Mouse (Mus musculus) lung, adult 2 months (tissue): ENCODE results near the gene Sbpl. TPM values are rescaled to one million over a fixed set of nuclear protein-coding genes. Genes with fewer than 3 reads are reported as not detected.
"Not testable (repeated sequence)": the region's sequence is repeated elsewhere in the genome, so short reads cannot be mapped to it uniquely, and the experiment has no call there.

ENCODE experiments used
- DNase-seq: peaks from one replicate; pipeline ENCODE4 v3.0.0; 2022
- H3K4me1 ChIP-seq: fragments of 200-500 bp; 2 replicates; pipeline ENCODE4 v1.6.1; 2011; ENCODE audit warnings: low read length; ENCODE audit not compliant: control insufficient read depth, insufficient read depth
- H3K4me3 ChIP-seq: fragments of 200-500 bp; replicated peaks from 2 replicates; pipeline ENCODE3; 2011; ENCODE audit warnings: low read depth, mild to moderate bottlenecking, control low read depth, low read length; ENCODE audit errors: extremely low read depth
- CTCF ChIP-seq: fragments of 200-500 bp; IDR thresholded peaks from 2 replicates; pipeline ENCODE4 v1.5.1; 2011; ENCODE audit warnings: mild to moderate bottlenecking, low read length, control low read depth; ENCODE audit not compliant: insufficient read depth
- POLR2A ChIP-seq: fragments of 200-500 bp; IDR thresholded peaks from 2 replicates; pipeline ENCODE4 v1.6.1; 2011; ENCODE audit warnings: low read depth, mild to moderate bottlenecking, control low read depth, low read length, borderline replicate concordance; ENCODE audit errors: extremely low read depth
- WGBS: fragments of 180-500 bp; shearing (Covaris S2); methylation state at CpG from one replicate; pipeline ENCODE4 v1.1.7; 2018; 5-methylcytosine and 5-hydroxymethylcytosine counted together
- polyA plus RNA-seq: library from polyadenylated mRNA; depleted of rRNA; stranded (reverse); fragments of >200 nt; gene quantifications from 2 replicates; pipeline ENCODE4 v1.2.3, GENCODE M21; 2012

Gene Sbpl
- polyA plus RNA-seq, 1 experiment = not detected

GRCm38 (mm10) chr17:23965805-23966425, 10.8 kb upstream of the Sbpl start:
- Histone ChIP-seq H3K4me3 (no peak overlapping the region), H3K4me1 (no peaks in the 10 kb centered on the region)
- no peak for DNase-seq
- no peak for TF ChIP-seq CTCF
- TF ChIP-seq POLR2A = no peak
- 37% methylated on average over 6 of the region's 6 CpGs for WGBS

- H3K4me1 ChIP-seq = no peaks in the 10 kb centered on the region
- 54% methylated on average over 4 of the region's 4 CpGs for WGBS
- TF ChIP-seq POLR2A = no peak
- TF ChIP-seq CTCF = no peak
- no peak for DNase-seq
- no peak overlapping the region for H3K4me3 ChIP-seq
Observed at GRCm38 (mm10) chr17:23961573-23962122, 6.6 kb upstream of the Sbpl start.

GRCm38 (mm10) chr17:23960084-23960738, 5.1 kb upstream of the Sbpl start:
- no peak for TF ChIP-seq POLR2A
- peak; percentile 99 for TF ChIP-seq CTCF
- peak; percentile 58 for DNase-seq
- Histone ChIP-seq H3K4me1 (no peaks in the 10 kb centered on the region), H3K4me3 (no peak overlapping the region)
- WGBS = 36% methylated on average over 3 of the region's 3 CpGs

DNA sequence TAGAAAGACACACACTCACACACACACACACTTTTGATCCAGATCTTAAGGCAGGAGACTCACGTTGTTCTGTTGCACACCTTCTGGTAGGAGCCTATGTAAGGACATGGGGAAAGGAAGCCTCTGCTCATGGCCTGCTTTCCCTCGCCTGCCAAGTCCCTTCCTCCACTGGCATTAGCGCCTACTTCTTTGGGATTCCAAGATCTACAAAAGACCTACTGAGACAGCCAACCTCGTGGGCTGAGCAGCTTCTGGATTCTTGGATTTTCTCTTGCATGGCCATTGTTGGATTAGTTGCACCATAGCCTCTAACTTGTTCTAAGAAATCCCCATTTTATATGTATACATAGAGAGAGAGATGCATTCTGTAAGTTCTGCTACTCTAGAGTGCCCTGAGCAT, 4.2 kb downstream of the Sbpl start:
- DNase-seq, H3K4me1 ChIP-seq, H3K4me3 ChIP-seq: not testable (repeated sequence)
- WGBS = 63% methylated on average over 4 of the region's 4 CpGs

DNA sequence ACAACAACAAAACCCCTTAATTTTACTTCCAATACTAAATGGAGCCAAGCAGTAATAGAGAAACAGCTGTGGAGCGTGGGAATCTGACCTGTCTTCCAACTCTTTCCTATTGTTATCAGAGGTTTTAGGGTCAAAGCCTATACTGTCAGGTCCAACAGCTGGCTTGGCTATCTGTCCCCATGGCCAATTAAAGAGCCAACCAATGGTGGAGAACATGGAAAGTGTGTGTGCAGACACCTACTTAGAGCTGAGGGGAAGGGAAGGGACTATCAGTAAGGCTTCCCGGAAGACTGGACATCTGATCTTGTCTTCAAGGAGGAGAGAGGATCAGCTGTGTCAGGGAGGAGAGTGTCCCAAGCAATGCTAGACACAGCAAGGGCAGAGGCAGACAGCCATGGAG, 6.0 kb downstream of the Sbpl start:
- TF ChIP-seq CTCF = no peak
- DNase-seq = no peak
- no peaks in the 10 kb centered on the region for H3K4me1 ChIP-seq
- H3K4me3 ChIP-seq = no peak overlapping the region
- WGBS = 73% methylated on average over 2 of the region's 2 CpGs

DNA sequence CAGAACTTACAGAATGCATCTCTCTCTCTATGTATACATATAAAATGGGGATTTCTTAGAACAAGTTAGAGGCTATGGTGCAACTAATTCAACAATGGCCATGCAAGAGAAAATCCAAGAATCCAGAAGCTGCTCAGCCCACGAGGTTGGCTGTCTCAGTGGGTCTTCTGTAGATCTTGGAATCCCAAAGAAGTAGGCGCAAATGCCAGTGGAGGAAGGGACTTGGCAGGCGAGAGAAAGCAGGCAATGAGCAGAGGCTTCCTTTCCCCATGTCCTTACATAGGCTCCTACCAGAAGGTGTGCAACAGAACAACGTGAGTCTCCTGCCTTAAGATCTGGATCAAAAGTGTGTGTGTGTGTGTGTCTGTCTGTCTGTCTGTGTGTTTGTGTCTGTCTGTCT, 7.6 kb downstream of the Sbpl start:
- not testable (repeated sequence) for DNase-seq, H3K4me1 ChIP-seq, H3K4me3 ChIP-seq
- WGBS = 79% methylated on average over 4 of the region's 4 CpGs

DNA sequence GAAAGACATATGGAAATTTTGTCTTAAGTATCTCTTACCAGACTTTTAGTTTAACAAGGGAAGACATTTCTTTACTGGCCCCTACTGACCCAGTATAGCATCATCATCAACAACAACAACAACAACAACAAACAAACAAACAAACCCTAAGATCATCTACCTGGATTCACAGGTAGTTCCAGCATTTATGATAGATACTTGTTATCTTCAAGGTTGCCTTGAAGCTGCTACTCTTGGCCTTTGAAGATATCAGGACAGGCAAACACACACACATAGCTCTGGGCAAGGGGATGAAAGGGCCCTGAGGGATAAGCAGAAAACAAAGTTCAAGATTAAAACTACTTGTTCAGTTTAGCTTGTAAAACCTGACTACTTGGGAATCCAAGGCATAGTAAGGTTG, 13.7 kb downstream of the Sbpl start, which contains the start of gene Sbp:
Sbp (plus strand) TSS at position 301 of the 400 bp plus-strand sequence.
- DNase-seq = no peak
- H3K4me1 ChIP-seq = no peaks in the 10 kb centered on the region
- TF ChIP-seq CTCF = no peak
- no peak for TF ChIP-seq POLR2A
- H3K4me3 ChIP-seq = no peak within 1 kb of the TSS

GRCm38 (mm10) chr17:23931157-23931556, 23.9 kb downstream of the Sbpl start:
- no peak for TF ChIP-seq CTCF
- no peak for TF ChIP-seq POLR2A
- no peaks in the 10 kb centered on the region for H3K4me1 ChIP-seq
- 48% methylated on average over 5 of the region's 5 CpGs for WGBS
- no peak overlapping the region for H3K4me3 ChIP-seq
- no peak for DNase-seq

DNA sequence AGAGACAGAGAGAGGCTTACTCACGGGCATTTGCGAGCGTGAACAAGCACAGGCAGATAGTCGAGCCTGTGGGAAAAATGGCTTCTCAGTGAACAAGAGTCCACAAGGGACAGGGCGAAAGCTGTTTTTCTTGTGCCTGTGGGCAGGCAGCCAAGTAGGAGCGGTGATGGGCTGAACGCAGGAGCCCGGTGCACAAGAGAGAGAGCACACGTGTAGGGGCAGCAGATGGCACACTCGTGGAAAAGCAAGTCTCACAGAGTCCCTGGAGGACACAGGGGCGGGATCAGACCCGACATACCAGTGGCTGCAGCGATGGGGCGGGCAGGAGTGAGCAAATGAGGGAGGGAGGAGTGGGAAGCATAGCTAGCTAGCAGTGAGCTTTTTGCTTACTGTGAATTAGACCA, 30.0 kb downstream of the Sbpl start:
- no peak for DNase-seq
- Histone ChIP-seq H3K4me1 (peaks cover 4% of the 10 kb centered on the region; the same call in 1 of the 2 replicates), H3K4me3 (peak overlapping the region; percentile 37)
- peak; percentile 26; the same call in 1 of the 2 replicates for TF ChIP-seq POLR2A
- no peak for TF ChIP-seq CTCF
- WGBS = under 1% methylated on average over 14 of the region's 14 CpGs

DNA sequence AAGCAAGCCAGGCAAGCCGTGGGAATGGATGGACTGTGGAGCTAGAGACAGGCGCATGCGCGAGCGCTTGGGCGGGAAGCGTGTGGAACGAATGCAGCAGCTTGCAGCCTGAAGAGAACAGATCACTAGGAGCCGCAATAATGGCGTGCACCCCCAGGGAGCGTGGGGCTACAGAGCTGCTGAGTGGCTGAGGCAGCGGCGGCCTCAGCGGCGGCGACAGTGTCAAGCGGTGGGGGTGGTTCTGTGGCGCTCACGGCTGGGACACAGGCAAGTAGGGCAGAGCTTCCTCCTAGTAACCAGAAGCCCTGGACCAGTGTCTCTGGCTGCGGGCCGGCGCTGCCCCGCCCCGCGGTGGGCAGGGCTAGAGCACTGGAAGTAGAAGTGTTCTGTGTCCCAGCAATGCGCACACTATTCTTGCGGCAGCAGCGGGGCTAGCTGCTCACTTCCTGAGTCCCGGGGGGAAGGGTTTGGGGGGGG, 30.5 kb downstream of the Sbpl start:
- WGBS = under 1% methylated on average over 29 of the region's 29 CpGs
- no peak for TF ChIP-seq CTCF
- TF ChIP-seq POLR2A = peak; percentile 82; the same call in 1 of the 2 replicates
- Histone ChIP-seq H3K4me1 (peaks cover 4% of the 10 kb centered on the region; the same call in 1 of the 2 replicates), H3K4me3 (peak overlapping the region; percentile 74)
- DNase-seq = peak; percentile 87

GRCm38 (mm10) chr17:23917158-23917557, 37.9 kb downstream of the Sbpl start, which contains the start of gene Dcpp3:
Dcpp3 (plus strand) TSS chr17:23917458.
- not testable (repeated sequence) for H3K4me1 ChIP-seq, H3K4me3 ChIP-seq, DNase-seq
- WGBS = 43% methylated on average over 4 of the region's 4 CpGs
